Mouse (Mus musculus) adrenal gland, postnatal 4 days (tissue): ENCODE measurements around the gene Gm3336. TPM values are rescaled to one million over a fixed set of nuclear protein-coding genes. Genes with fewer than 3 reads are reported as not detected.

Experiments used
- DNase-seq, 2 experiments: peaks; one replicate each; pipeline ENCODE4 v3.0.0; 2021 to 2022; ENCODE audit warnings: low spot score in 2 of 2, mixed read lengths in 2 of 2
- total RNA-seq, 2 experiments: library from RNA; stranded (reverse); gene quantifications; 2 replicates each; pipeline ENCODE4 v1.2.3; 2021

Gene Gm3336
- total RNA-seq, 2 experiments from 2014 or later: not detected

DNA sequence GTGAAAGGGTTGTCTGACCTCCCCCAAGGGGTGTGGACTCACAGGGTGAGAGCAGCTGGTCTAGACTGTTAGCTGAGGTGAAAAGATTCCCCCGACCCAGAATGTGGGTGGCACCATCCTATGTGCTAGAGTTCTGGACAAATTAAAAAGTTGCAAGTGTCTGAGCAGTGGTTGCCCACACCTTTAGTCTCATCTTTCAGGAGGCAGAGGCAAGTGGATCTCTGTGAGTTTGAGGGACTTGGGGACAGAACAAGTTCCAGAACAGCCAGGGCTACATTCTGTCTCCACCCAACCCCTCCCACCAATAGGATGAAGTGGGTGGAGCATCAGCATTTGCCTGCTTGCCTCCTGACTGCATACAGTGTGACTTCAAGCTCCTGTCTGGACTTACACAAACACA, 43.8 kb downstream of the Gm3336 start:
- no peak for DNase-seq

- DNase-seq: no peak
Measured at GRCm38 (mm10) chr8:70763354-70763753, 45.0 kb downstream of the Gm3336 start.

DNA sequence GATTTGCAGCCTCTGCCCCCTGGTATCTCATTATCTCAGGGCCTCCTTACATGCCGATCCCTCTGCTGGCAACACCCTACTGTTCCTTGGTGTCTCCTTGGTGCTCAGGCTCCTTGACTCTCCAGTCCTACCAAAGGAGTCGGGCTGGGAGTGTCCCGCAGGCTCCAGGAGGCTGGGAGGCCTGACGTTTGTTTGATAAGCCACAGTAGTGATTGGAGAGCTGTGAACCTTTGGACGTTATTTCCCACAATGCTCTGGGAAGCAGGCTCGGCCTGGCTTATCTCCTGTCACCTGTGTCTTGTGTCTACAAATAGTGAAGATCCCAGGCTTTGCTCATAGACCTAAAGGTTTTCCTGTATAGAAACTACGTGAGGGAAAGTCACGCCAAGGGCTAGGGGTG, 45.7 kb downstream of the Gm3336 start:
- no peak for DNase-seq

DNA sequence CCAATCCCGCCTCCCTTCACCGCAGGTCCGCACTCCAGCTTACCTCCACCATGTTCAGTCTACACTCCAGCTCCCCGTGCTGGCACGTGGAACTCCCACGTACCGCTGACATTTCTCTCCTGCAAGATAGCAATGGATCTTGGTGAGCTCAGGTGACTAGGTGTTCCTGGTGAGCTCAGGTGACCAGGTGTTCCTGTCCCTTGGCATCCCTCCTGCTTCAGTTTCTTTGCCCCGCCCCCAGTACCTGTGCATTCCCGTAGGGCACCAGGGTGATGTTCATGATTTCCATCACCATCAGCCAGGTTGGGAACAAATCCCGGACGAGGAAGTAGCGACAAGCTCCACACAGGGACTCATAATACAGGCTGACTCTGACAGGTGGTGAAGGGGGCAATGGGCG, 46.3 kb downstream of the Gm3336 start:
- DNase-seq: no peak

DNA sequence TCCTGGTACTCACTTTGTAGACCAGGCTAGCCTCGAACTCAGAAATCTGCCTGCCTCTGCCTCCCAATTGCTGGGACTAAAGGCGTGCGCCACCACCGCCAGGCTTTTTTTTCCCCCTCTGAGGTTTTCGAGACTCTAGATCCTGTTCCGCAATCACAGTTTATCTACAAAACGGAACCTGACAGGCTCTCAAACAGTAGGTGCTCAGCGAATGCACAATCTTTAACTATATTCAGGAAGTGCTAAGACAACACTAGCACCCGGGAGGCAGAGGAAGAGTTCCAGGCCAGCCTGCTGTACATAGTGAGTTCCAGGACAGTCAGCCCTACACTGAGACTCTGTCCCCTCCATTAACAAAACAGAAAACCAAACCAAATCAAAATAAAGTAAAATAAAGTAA, 47.0 kb downstream of the Gm3336 start:
- no peak for DNase-seq

DNA sequence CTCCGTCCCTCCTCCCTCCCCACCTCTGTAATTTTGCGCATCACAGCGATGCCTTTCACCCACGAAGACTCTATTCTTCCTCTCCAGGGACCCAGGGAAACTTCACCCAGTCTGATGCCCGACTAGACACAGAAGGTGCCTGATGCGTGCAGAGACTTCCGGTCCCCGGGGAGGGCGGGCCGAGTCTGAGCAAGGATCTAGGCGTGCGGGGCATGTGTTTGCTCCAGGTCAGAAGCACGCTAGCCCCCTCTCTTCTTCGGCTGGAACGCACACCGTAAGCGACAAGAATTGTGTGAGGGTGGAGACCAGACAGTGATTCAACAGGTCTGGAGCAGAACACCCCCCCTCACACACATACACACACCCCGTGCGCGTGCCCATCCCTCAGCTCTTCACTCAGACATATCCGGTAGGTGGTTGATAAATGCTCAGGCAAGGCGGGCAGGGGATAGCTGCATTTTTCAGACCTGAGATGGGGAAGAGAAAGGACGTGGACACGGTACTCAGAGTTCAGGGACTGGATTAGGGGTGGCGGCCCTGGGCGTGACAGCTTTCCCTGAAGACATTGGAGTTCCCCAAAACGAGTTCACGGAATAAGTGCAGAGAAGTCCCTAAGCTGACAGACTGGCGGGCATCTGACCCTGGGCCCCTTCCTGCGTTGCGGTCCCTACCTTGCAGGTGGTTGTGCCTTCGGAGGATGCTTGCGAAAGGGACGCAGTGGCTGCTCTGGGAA, 47.7 kb downstream of the Gm3336 start:
- no peak for DNase-seq

DNA sequence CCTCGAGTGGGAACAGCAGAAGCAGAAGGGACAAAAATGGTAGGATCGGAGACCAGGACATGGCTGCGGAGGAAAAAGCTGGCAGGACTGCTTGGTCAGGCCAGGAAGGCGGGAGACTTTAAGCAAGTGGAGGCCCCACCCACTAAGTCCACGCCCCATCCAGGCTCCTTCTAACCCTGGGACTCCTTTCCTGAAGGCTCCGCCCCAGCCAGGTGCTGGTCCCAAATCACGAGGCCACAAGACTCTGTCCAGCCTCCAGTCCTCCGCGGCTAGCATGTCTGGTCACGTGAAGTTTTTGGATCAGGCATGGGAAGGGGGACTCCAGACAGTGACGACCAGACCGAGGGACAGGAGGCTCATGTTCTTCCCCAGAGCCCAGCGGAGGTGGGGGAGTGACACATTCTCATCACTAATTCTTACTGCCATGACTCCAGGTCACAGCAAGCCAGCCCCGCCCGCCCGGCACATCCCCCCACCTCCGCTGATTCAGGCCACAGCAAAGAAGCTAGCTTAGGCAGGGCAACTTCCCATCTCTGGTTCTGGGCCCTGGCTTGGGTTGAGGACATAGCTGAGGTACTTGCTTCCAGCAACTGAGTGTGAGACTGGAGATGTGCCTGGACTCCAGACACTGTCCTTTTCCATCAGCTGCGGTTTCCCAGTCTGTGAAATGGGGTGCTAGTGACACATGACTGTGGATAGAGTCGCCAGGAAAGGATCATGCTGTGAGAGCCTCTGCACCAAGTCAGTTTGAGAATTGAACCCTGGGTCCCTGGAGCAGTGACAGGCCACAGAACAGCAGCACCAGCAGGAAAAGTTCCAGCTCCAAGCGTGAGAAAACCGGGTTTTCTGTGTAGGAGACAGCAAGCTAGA, 48.5 kb downstream of the Gm3336 start:
- DNase-seq: peak in 1 of 2 experiments; percentile 50

GRCm38 (mm10) chr8:70767503-70767902, 49.2 kb downstream of the Gm3336 start:
- DNase-seq: no peak

- no peak for DNase-seq
Measured at GRCm38 (mm10) chr8:70768231-70768776, 50.0 kb downstream of the Gm3336 start.

GRCm38 (mm10) chr8:70768956-70769355, 50.6 kb downstream of the Gm3336 start:
- no peak for DNase-seq

DNA sequence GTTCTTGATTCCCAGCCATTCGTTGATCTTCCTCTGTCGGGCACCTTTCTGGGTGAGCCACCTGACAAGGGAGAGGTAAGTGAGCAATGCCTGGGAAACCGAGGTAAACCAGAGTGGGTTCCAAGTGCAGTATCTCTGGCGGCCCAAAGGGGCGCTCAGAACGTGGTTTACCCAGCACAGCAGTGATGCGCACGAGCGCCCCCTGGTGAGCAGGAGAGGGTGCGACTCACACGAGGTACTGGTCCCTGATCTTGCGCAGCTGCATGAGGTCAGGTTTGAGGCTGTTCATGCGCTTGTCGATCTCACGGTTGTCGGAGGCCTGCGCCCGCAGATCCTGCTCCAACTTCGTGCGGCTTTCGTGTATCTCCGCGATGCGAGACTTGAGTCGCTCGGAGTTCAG, 51.0 kb downstream of the Gm3336 start:
- DNase-seq: peak; percentile 86 to 93

- DNase-seq: no peak
Measured at GRCm38 (mm10) chr8:70769858-70770257, 51.5 kb downstream of the Gm3336 start.

DNA sequence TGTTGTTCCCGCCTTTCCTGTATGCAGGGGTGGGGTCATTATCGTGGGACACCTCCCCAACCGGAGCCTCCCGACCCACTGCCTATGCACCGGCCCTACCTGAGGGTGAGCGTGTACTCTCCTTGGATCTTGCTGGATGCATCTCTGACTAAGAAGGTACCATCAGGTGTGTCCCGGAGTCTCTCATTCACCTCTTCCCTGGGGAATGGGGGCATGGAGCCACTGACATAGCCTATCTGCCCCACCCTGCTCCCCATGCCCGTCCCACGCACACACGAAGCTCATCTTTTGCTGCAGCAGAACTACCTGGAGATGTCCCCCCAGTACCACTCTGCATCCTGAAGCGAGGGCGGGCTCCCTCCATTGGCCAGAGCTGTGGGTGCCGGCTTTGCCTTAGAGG, 52.4 kb downstream of the Gm3336 start:
- DNase-seq: no peak

DNA sequence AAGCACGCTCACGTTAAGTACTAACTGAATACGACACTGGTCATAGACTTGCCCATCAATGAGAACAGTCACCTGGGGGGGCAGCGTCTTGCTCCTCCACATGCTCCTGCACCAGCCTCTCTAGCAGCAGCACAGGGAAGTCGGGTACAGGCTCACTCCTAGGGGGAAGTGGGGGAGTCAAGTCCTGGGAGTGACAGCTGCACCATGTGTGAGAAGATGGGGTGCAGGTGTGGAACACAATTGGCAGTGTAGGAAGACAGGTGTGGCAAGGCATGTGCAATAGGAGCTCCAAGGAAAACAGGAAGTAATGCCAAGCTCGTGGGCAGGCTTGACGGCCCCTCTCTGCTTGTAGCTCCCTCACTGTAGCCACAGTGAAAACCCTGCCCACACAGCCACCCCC, 52.9 kb downstream of the Gm3336 start:
- no peak for DNase-seq

DNA sequence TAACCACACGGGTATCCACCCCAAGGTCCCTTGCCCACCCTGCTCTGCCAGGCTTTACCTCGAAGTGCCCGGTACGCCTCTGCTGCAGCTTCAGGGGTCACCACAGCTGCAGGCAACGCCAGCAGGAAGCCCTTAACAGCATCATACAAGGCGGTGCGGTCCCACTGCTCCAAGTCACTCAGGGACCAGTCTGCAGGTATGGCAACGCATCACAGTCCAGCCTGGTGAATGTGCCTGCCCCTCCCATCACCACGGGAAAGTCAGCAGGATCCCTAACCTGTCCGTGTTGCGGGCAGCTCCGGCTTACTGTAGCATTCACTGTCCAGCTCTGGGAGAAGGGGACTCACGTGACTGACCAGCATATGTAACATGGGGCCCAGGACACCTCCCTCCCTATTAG, 53.7 kb downstream of the Gm3336 start:
- DNase-seq: no peak

Other genes with a start within 250 kb of the Gm3336 start
- gene Klhl26, start 241.6 kb upstream of the Gm3336 start, total RNA-seq: 10 to 100 TPM; 18.7 to 20.4 TPM
- gene Tmem59l, start 231.2 kb upstream of the Gm3336 start, total RNA-seq: 1 to 10 TPM; 3.6 to 5.0 TPM
- under 1 TPM in 1 of 2 experiments, not detected in 1; 0.45 TPM for gene Crlf1, start 225.4 kb upstream of the Gm3336 start, total RNA-seq
- 100 to 1,000 TPM; 105 to 109 TPM for gene Rex1bd, start 211.8 kb upstream of the Gm3336 start, total RNA-seq
- 1,000 to 10,000 TPM; 1,529 to 1,618 TPM for gene Uba52, start 207.7 kb upstream of the Gm3336 start, total RNA-seq
- gene Fkbp8, start 190.8 kb upstream of the Gm3336 start, total RNA-seq: 100 to 1,000 TPM; 315 to 322 TPM
- 10 to 100 TPM; 80.4 to 80.5 TPM for gene Kxd1, start 190.6 kb upstream of the Gm3336 start, total RNA-seq
- 10 to 100 TPM; 31.0 to 32.4 TPM for gene Ell, start 179.1 kb upstream of the Gm3336 start, total RNA-seq
- gene Isyna1, start 124.2 kb upstream of the Gm3336 start, total RNA-seq: 10 to 100 TPM; 82.6 to 88.9 TPM
- 100 to 1,000 TPM; 137 to 154 TPM for gene Ssbp4, start 109.7 kb upstream of the Gm3336 start, total RNA-seq
- 1 to 10 TPM; 2.9 to 3.8 TPM for gene Lrrc25, start 102.4 kb upstream of the Gm3336 start, total RNA-seq
- 1 to 10 TPM in 1 of 2 experiments, under 1 TPM in 1; 0.59 to 1.8 TPM for gene Gdf15, start 86.1 kb upstream of the Gm3336 start, total RNA-seq
- gene Pgpep1, start 58.2 kb upstream of the Gm3336 start, total RNA-seq: 10 to 100 TPM; 62.1 to 76.0 TPM
- 10 to 100 TPM; 96.6 to 99.0 TPM for gene Lsm4, start 45.3 kb upstream of the Gm3336 start, total RNA-seq
- gene Jund, start 19.6 kb upstream of the Gm3336 start, total RNA-seq: 100 to 1,000 TPM; 185 to 195 TPM
- under 1 TPM; 0.14 to 0.25 TPM for gene Iqcn, start 15.1 kb upstream of the Gm3336 start, total RNA-seq
- 1 to 10 TPM; 2.2 to 5.6 TPM for gene Pde4c, start 5.2 kb downstream of the Gm3336 start, total RNA-seq
- gene Rab3a, start 36.1 kb downstream of the Gm3336 start, total RNA-seq: 10 to 100 TPM; 58.9 to 59.7 TPM
- 100 to 1,000 TPM in 1 of 2 experiments, 10 to 100 TPM in 1; 93.1 to 109 TPM for gene Mpv17l2, start 42.4 kb downstream of the Gm3336 start, total RNA-seq
- 10 to 100 TPM; 72.0 to 78.8 TPM for gene Pik3r2, start 58.2 kb downstream of the Gm3336 start, total RNA-seq
- 10 to 100 TPM; 34.5 to 40.9 TPM for gene Mast3, start 86.5 kb downstream of the Gm3336 start, total RNA-seq
- gene Il12rb1, start 89.9 kb downstream of the Gm3336 start, total RNA-seq: under 1 TPM; 0.22 to 0.37 TPM
- 10 to 100 TPM; 14.6 to 15.7 TPM for gene Arrdc2, start 121.2 kb downstream of the Gm3336 start, total RNA-seq
- 1 to 10 TPM; 1.4 to 2.1 TPM for gene Kcnn1, start 144.7 kb downstream of the Gm3336 start, total RNA-seq
- gene Ccdc124, start 155.4 kb downstream of the Gm3336 start, total RNA-seq: 10 to 100 TPM; 36.8 to 38.6 TPM
- gene Slc5a5, start 174.2 kb downstream of the Gm3336 start, total RNA-seq: under 1 TPM; 0.14 to 0.17 TPM
- gene Rpl18a, start 178.9 kb downstream of the Gm3336 start, total RNA-seq: 1,000 to 10,000 TPM; 1,999 to 2,049 TPM
- gene Map1s, start 187.4 kb downstream of the Gm3336 start, total RNA-seq: 10 to 100 TPM; 45.4 to 48.9 TPM